10 mouse cellular contexts compared by ENCODE assay signal in genomic region chr9:66732791-66733691, GRCm38 (mm10). TPM values are rescaled to one million over a fixed set of nuclear protein-coding genes. Genes with fewer than 3 reads are reported as not detected.
DNase-seq lines count a peak whose midpoint lies in the region; ATAC-seq lines count a peak whose summit lies in the region.
"Had no signal": no experiment of that assay in that cellular context is flagged by ENCODE, and none has a peak within 500 bp of the region (broad histone marks: within the 10 kb centered on the region; RNA-seq: fewer than 3 reads in every experiment).

No protein-coding gene starts in this region.

- H3K9me3 ChIP-seq in hindbrain, embryonic 16.5 days (ENCODE audit: control insufficient read depth, low read length), result no peaks in the 10 kb centered on the region
- H3K9me3 ChIP-seq in hindbrain, embryonic 13.5 days, result no peaks in the 10 kb centered on the region
- H3K9me3 ChIP-seq in stomach, embryonic 15.5 days, result no peaks in the 10 kb centered on the region
- H3K9me3 ChIP-seq: embryonic facial prominence, embryonic 12.5 days; lung, embryonic 15.5 days had no signal

- no peak overlapping the region for H3K4me3 ChIP-seq in hindbrain, embryonic 16.5 days (ENCODE audit: low read length)
- no peak overlapping the region for H3K4me3 ChIP-seq in hindbrain, embryonic 13.5 days
- no peak overlapping the region for H3K4me3 ChIP-seq in stomach, embryonic 15.5 days (replicated peaks)
- H3K4me3 ChIP-seq: embryonic facial prominence, embryonic 12.5 days; lung, embryonic 15.5 days had no signal

- peak; percentile 95 for DNase-seq in cerebellum, adult 9-11 months
- DNase-seq in heart, postnatal 14 days, result peak; percentile 9 to 32
- peak; percentile 46 to 55 for DNase-seq in layer of hippocampus, postnatal 10 days (ENCODE audit: low spot score in 2 of 2)
- no peak for DNase-seq in gastrocnemius, adult 8-10 months (ENCODE audit: low spot score in 2 of 2)

- peaks cover 4% of the 10 kb centered on the region; the same call in 1 of the 2 replicates for H3K4me1 ChIP-seq in hindbrain, embryonic 16.5 days (ENCODE audit: control insufficient read depth, insufficient read depth, low read depth, low read length)
- H3K4me1 ChIP-seq in hindbrain, embryonic 13.5 days (replicated peaks), result peaks cover 12% of the 10 kb centered on the region
- H3K4me1 ChIP-seq in stomach, embryonic 15.5 days, result peaks cover 8% of the 10 kb centered on the region

- no peaks in the 10 kb centered on the region for H3K36me3 ChIP-seq in hindbrain, embryonic 16.5 days (ENCODE audit: control insufficient read depth, insufficient read depth, low read length)
- H3K36me3 ChIP-seq in hindbrain, embryonic 13.5 days, result no peaks in the 10 kb centered on the region
- no peaks in the 10 kb centered on the region for H3K36me3 ChIP-seq in stomach, embryonic 15.5 days
- H3K36me3 ChIP-seq: embryonic facial prominence, embryonic 12.5 days; lung, embryonic 15.5 days had no signal

- intact Hi-C loops in heart, postnatal 14 days (cut with DNase I), result no loop called here

- peak; percentile 42; the same call in 1 of the 2 replicates for ATAC-seq in hindbrain, embryonic 16.5 days
- ATAC-seq in hindbrain, embryonic 13.5 days (ENCODE audit: low FRiP score), result no peak
- 0 out of 2 replicates have a peak, but pooled peaks have one; percentile 22 for ATAC-seq in stomach, embryonic 15.5 days (ENCODE audit: insufficient read depth, low FRiP score, low read depth)
- ATAC-seq in erythroid progenitor cell, adult 5-6 weeks (replicated peaks; ENCODE audit: low FRiP score, poor library complexity, severe bottlenecking), result no peak

- no peak overlapping the region for H3K27ac ChIP-seq in hindbrain, embryonic 16.5 days (ENCODE audit: low read depth, low read length)
- no peak overlapping the region for H3K27ac ChIP-seq in hindbrain, embryonic 13.5 days
- H3K27ac ChIP-seq in stomach, embryonic 15.5 days, result peak overlapping the region; percentile 5; the same call in 1 of the 2 replicates
- H3K27ac ChIP-seq: embryonic facial prominence, embryonic 12.5 days; lung, embryonic 15.5 days had no signal

- 34% methylated on average over 15 of the region's 15 CpGs for WGBS in hindbrain, embryonic 16.5 days
- WGBS in hindbrain, embryonic 13.5 days, result 38% methylated on average over 15 of the region's 15 CpGs
- WGBS in stomach, embryonic 15.5 days, result 16% methylated on average over 15 of the region's 15 CpGs

- H3K4me2 ChIP-seq in hindbrain, embryonic 16.5 days (ENCODE audit: low read length), result no peak overlapping the region
- H3K4me2 ChIP-seq in hindbrain, embryonic 13.5 days, result no peak overlapping the region
- peak overlapping the region; percentile 10; the same call in 1 of the 2 replicates for H3K4me2 ChIP-seq in stomach, embryonic 15.5 days
- H3K4me2 ChIP-seq: embryonic facial prominence, embryonic 12.5 days; lung, embryonic 15.5 days had no signal

- no peaks in the 10 kb centered on the region for H3K27me3 ChIP-seq in hindbrain, embryonic 16.5 days (replicated peaks; ENCODE audit: control insufficient read depth, insufficient read depth, low read length)
- no peaks in the 10 kb centered on the region for H3K27me3 ChIP-seq in hindbrain, embryonic 13.5 days
- no peaks in the 10 kb centered on the region for H3K27me3 ChIP-seq in stomach, embryonic 15.5 days (replicated peaks)
- H3K27me3 ChIP-seq: embryonic facial prominence, embryonic 12.5 days; lung, embryonic 15.5 days had no signal

- no peak overlapping the region for H3K9ac ChIP-seq in hindbrain, embryonic 16.5 days (ENCODE audit: low read depth, low read length)
- H3K9ac ChIP-seq in hindbrain, embryonic 13.5 days, result no peak overlapping the region
- H3K9ac ChIP-seq in stomach, embryonic 15.5 days, result no peak overlapping the region
- H3K9ac ChIP-seq: embryonic facial prominence, embryonic 12.5 days; lung, embryonic 15.5 days had no signal

RNA-seq across cellular contexts. Expression of gene Car12, which starts 19.6 kb away (rescaled TPM):
- 8.3 and 9.0 TPM in 2 replicates for polyA plus RNA-seq in hindbrain, embryonic 16.5 days (2015; fragmentation: Nextera tagmentation; extraction: Ambion mirVana)
- polyA plus RNA-seq in hindbrain, embryonic 13.5 days (2015; fragmentation: Nextera tagmentation; extraction: Ambion mirVana), result 3.3 and 6.4 TPM in 2 replicates
- total RNA-seq in heart, postnatal 14 days (2021), result not detected
- 10 to 100 TPM; 26.1 to 30.4 TPM for total RNA-seq in layer of hippocampus, postnatal 10 days (2021)
- 10.0 and 13.0 TPM in 2 replicates for polyA plus RNA-seq in stomach, embryonic 15.5 days (2015; fragmentation: Nextera tagmentation; extraction: Ambion mirVana)
- not detected in 2 replicates for total RNA-seq in erythroid progenitor cell, adult 5-6 weeks (2015; ENCODE audit: low replicate concordance)
- total RNA-seq in erythroid progenitor cell, adult 5-6 weeks (2017; ENCODE audit: low replicate concordance), result not detected in 2 replicates
- total RNA-seq in gastrocnemius, adult 8-10 months (2022), result under 1 TPM in 2 of 4 experiments, not detected in 2; 0.10 to 0.31 TPM

Comparison
In these comparisons a context has a peak if more than half of its experiments do, and no peak if none do; other contexts are left out.
1. ATAC-seq: peak in hindbrain, embryonic 16.5 days (single experiment) and stomach, embryonic 15.5 days (single experiment); none in hindbrain, embryonic 13.5 days (single experiment) and erythroid progenitor cell, adult 5-6 weeks (single experiment).
2. DNase-seq: peak in cerebellum, adult 9-11 months (single experiment), heart, postnatal 14 days (2 of 2) and layer of hippocampus, postnatal 10 days (2 of 2); none in gastrocnemius, adult 8-10 months (0 of 2).
3. RNA of gene Car12, which starts 19.6 kb away (total RNA-seq): 26.1 to 30.4 TPM in layer of hippocampus, postnatal 10 days; not detected in erythroid progenitor cell, adult 5-6 weeks, 0.10 to 0.31 TPM in gastrocnemius, adult 8-10 months and not detected in heart, postnatal 14 days; every median in the first group is over 10 times any median in the second.